Mouse (Mus musculus) kidney, adult 2 months (tissue): ENCODE results near the gene Vmn1r23. TPM values are rescaled to one million over a fixed set of nuclear protein-coding genes. Genes with fewer than 3 reads are reported as not detected.
"Not testable (repeated sequence)": the region's sequence is repeated elsewhere in the genome, so short reads cannot be mapped to it uniquely, and the experiment has no call there.

Experiments
- DNase-seq: peaks from one replicate; pipeline ENCODE4 v3.0.0; 2021
- H3K27ac ChIP-seq: fragments of 200-500 bp; 2 replicates; pipeline ENCODE4 v1.5.1; 2012; ENCODE audit warnings: low read depth, low read length, control low read depth, inconsistent platforms; ENCODE audit not compliant: insufficient read depth
- H3K27me3 ChIP-seq: fragments of 200-500 bp; replicated peaks from 2 replicates; pipeline ENCODE4 v1.6.1; 2012; ENCODE audit warnings: mild to moderate bottlenecking, moderate library complexity, low read length, inconsistent platforms; ENCODE audit not compliant: control insufficient read depth, insufficient read depth
- H3K36me3 ChIP-seq: fragments of 200-500 bp; 2 replicates; pipeline ENCODE4 v1.6.1; 2012; ENCODE audit warnings: mild to moderate bottlenecking, moderate library complexity, low read length, inconsistent platforms; ENCODE audit not compliant: control insufficient read depth, insufficient read depth
- H3K4me1 ChIP-seq: fragments of 200-500 bp; 2 replicates; pipeline ENCODE4 v1.6.1; 2011; ENCODE audit warnings: low read length; ENCODE audit not compliant: control insufficient read depth, insufficient read depth
- H3K4me3 ChIP-seq: fragments of 200-500 bp; 2 replicates; pipeline ENCODE4 v1.5.1; 2011; ENCODE audit warnings: mild to moderate bottlenecking, low read depth, low read length, control low read depth; ENCODE audit not compliant: insufficient read depth
- CTCF ChIP-seq: fragments of 200-500 bp; conservative IDR thresholded peaks from 2 replicates; pipeline ENCODE4 v1.5.1; 2011; ENCODE audit warnings: low read depth, mild to moderate bottlenecking, control low read depth, low read length, moderate library complexity, mixed read lengths; ENCODE audit not compliant: insufficient read depth, insufficient read length
- POLR2A ChIP-seq: fragments of 200-500 bp; IDR thresholded peaks from one replicate; pipeline ENCODE4 v1.6.1; 2011; ENCODE audit warnings: low read depth, low read length, control low read depth
- WGBS: fragments of 180-500 bp; shearing (Covaris S2); methylation state at CpG from one replicate; pipeline ENCODE4 v1.1.7; 2018; 5-methylcytosine and 5-hydroxymethylcytosine counted together
- polyA plus RNA-seq: library from polyadenylated mRNA; depleted of rRNA; stranded (reverse); fragments of >200 nt; gene quantifications from 2 replicates; pipeline ENCODE4 v1.2.3, GENCODE M21; 2012; rRNA removed

The Vmn1r23 gene
- polyA plus RNA-seq: not detected in 2 replicates

DNA sequence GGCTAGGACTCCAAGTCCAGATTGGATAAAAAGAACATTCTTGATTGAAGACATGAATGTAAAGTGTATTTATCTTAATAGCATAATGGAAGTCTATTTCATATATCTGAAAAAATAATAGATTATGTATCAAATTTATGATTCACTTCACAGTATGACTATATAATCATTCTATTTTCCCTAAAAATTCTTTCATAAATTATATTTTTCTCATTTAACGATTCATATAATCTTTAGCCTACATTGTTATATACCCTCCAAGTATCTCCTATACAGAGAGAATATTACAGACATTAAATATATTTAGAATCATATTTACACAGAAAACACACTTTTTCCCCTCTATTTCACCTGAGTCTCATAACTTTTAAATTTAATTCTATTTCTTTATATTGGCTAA, at the start of gene Vmn1r23:
Gene Vmn1r23, minus strand, starts transcription at position 101 of the 400 bp plus-strand sequence.
- H3K4me3 ChIP-seq: no peak within 1 kb of the TSS
- no peaks in the 10 kb centered on the region for H3K27me3 ChIP-seq
- no peak for DNase-seq
- H3K36me3 ChIP-seq: no peaks in the 10 kb centered on the region
- WGBS: 87% methylated on average over 1 of the region's 1 CpGs
- H3K4me1 ChIP-seq: no peaks in the 10 kb centered on the region
- no peak for TF ChIP-seq POLR2A
- no peak for TF ChIP-seq CTCF
- no peak within 1 kb of the TSS for H3K27ac ChIP-seq

DNA sequence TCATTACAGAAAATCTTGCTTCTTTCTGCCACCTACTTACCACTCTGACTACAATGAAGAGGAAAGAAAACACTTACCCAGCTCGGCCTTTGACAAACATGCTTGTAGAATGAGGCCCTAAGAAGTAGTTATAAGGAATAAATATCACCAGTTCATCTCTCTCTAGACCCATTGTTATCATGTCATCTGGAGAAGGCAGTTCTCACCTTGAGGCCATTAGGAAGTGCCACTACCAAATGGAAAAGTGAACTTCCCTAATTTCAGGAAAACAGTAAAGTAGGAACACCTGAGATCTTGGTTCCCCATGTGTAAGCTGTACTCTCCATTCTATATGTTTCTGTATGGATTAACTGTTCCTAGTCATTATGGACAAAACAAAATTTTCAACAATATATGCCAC, 34.8 kb upstream of the Vmn1r23 start, which contains the start of gene Vmn1r24:
Gene Vmn1r24, minus strand, starts transcription at position 101 of the 400 bp plus-strand sequence.
- WGBS: 78% methylated on average over 1 of the region's 1 CpGs
- DNase-seq, H3K27ac ChIP-seq, H3K27me3 ChIP-seq, H3K36me3 ChIP-seq, H3K4me1 ChIP-seq, H3K4me3 ChIP-seq: not testable (repeated sequence)

DNA sequence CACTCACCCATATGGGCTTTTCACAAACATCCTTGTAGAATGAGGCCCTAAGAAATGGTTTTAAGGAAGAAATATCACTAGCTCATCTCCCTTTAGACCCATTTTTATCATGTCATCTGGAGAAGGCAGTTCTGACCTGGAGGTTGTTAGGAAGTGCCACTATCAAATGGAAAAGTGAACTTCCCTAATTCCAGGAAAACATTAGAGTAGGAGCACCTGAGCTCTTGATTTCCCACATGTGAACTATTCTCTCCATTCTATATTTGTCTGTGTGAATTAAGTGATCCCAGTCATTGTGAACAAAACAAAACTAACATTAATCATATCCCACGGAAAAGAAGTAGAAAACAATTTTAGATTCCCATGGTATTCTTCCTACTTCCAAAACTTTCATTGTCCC, 18.7 kb downstream of the Vmn1r23 start, which contains the start of gene Vmn1r22:
Gene Vmn1r22, minus strand, starts transcription at position 101 of the 400 bp plus-strand sequence.
- H3K36me3 ChIP-seq: no peaks in the 10 kb centered on the region
- no peak within 1 kb of the TSS for H3K4me3 ChIP-seq
- H3K27me3 ChIP-seq: no peaks in the 10 kb centered on the region
- no peaks in the 10 kb centered on the region for H3K4me1 ChIP-seq
- DNase-seq: no peak
- no peak within 1 kb of the TSS for H3K27ac ChIP-seq
- TF ChIP-seq CTCF (no peak), POLR2A (no peak)
- WGBS: 76% methylated on average over 1 of the region's 1 CpGs

Other genes with a start within 250 kb of the Vmn1r23 start
- 19.2 and 19.5 TPM in 2 replicates for gene Pyurf, start 234.8 kb downstream of the Vmn1r23 start, polyA plus RNA-seq
- 4.1 and 5.0 TPM in 2 replicates for gene Lancl2, start 224.3 kb downstream of the Vmn1r23 start, polyA plus RNA-seq
- 6.6 and 9.1 TPM in 2 replicates for gene Vopp1, start 101.7 kb downstream of the Vmn1r23 start, polyA plus RNA-seq
- gene Vmn1r21, start 76.5 kb downstream of the Vmn1r23 start, polyA plus RNA-seq: not detected in 2 replicates
- not detected in 2 replicates for gene Vmn1r22, start 18.8 kb downstream of the Vmn1r23 start, polyA plus RNA-seq
- not detected in 2 replicates for gene Vmn1r24, start 34.7 kb upstream of the Vmn1r23 start, polyA plus RNA-seq
- not detected in 2 replicates for gene Vmn1r25, start 54.0 kb upstream of the Vmn1r23 start, polyA plus RNA-seq
- gene Vmn1r26, start 88.3 kb upstream of the Vmn1r23 start, polyA plus RNA-seq: not detected in 2 replicates